Mouse (Mus musculus) brain, embryonic 14.5 days (tissue): Measurements from ENCODE around the gene Fkbp5.

ENCODE experiments used
- CTCF ChIP-seq: fragments of 200-500 bp; IDR thresholded peaks from 2 replicates; pipeline ENCODE4 v1.5.1; 2012; ENCODE audit warnings: inconsistent platforms, mild to moderate bottlenecking, moderate library complexity, borderline replicate concordance; ENCODE audit not compliant: insufficient read depth, insufficient read length; ENCODE audit errors: extremely low read depth
- POLR2A ChIP-seq: fragments of 200-500 bp; IDR thresholded peaks from 2 replicates; pipeline ENCODE4 v1.6.1; 2012; ENCODE audit warnings: mild to moderate bottlenecking, inconsistent platforms, borderline replicate concordance; ENCODE audit not compliant: poor library complexity, insufficient read depth, insufficient read length, severe bottlenecking; ENCODE audit errors: extremely low read depth

DNA sequence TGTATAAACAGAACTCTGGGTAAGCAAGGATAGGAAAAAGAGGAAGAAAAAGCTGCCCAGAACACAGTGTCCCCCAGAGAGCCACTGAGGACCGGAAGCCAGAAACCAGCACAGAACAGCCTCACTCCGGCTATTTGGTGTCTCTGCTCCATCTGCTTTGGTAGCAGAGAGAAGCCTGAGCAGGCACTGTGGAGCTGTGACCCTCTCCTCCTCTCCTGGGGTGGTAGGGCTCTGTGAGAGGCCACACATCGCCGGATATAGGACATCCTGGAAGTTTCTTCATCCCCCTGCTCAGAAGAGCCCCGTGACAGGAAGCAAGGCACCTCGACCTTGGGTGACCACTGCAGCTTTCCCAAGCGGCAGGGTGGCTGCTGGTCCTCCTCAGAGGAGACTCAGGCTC is 3.5 kb downstream of the Fkbp5 start:
- TF ChIP-seq CTCF, result no peak
- no peak for TF ChIP-seq POLR2A
